Mouse (Mus musculus) fat pad, adult 2 months (tissue): Measurements from ENCODE around the gene Olfr631.
"Not testable (repeated sequence)": the region's sequence is repeated elsewhere in the genome, so short reads cannot be mapped to it uniquely, and the experiment has no call there.

Experiments
- DNase-seq: peaks from one replicate; pipeline ENCODE4 v3.0.0-alpha.2; 2011; ENCODE audit warnings: low read depth, low spot score; ENCODE audit errors: extremely low read depth

Gene Olfr631

GRCm38 (mm10) chr7:103928525-103928924, at the start of gene Olfr631:
Gene Olfr631, plus strand, starts transcription at chr7:103928825.
- no peak for DNase-seq

- no peak for DNase-seq
These were observed 42.5 kb upstream of the Olfr631 start, which contains the start of gene Olfr66 for GRCm38 (mm10) chr7:103886152-103886551. Gene Olfr66, minus strand, starts transcription at chr7:103886252.

GRCm38 (mm10) chr7:103894385-103894784, 34.2 kb upstream of the Olfr631 start, which contains the start of gene Olfr64:
Gene Olfr64, minus strand, starts transcription at chr7:103894485.
- no peak for DNase-seq

GRCm38 (mm10) chr7:103903187-103903586, 25.4 kb upstream of the Olfr631 start, which contains the start of gene Olfr65:
Gene Olfr65, plus strand, starts transcription at chr7:103903487.
- DNase-seq, result no peak

GRCm38 (mm10) chr7:103910047-103910446, 18.6 kb upstream of the Olfr631 start:
- DNase-seq, result no peak

GRCm38 (mm10) chr7:103912969-103913511, 15.6 kb upstream of the Olfr631 start:
- DNase-seq, result no peak

- no peak for DNase-seq
These were observed 13.3 kb upstream of the Olfr631 start for GRCm38 (mm10) chr7:103915338-103915737.

GRCm38 (mm10) chr7:103934264-103934663, 5.6 kb downstream of the Olfr631 start, which contains the start of gene Olfr632:
Gene Olfr632, plus strand, starts transcription at chr7:103934347.
- DNase-seq, result no peak

- DNase-seq, result no peak
These were observed 14.1 kb downstream of the Olfr631 start for GRCm38 (mm10) chr7:103942730-103943129.

GRCm38 (mm10) chr7:103944137-103944536, 15.5 kb downstream of the Olfr631 start, which contains the start of gene Olfr633:
Gene Olfr633, plus strand, starts transcription at chr7:103944437.
- DNase-seq, result no peak

GRCm38 (mm10) chr7:103966873-103967272, 38.2 kb downstream of the Olfr631 start:
- not testable (repeated sequence) for DNase-seq

GRCm38 (mm10) chr7:103970852-103971251, 42.2 kb downstream of the Olfr631 start, which contains the start of gene Olfr635:
Gene Olfr635, plus strand, starts transcription at chr7:103971152.
- no peak for DNase-seq

GRCm38 (mm10) chr7:103971782-103972181, 43.2 kb downstream of the Olfr631 start:
- no peak for DNase-seq
